Mouse (Mus musculus) liver, embryonic 14.5 days (tissue): Measurements from ENCODE around the gene Tmem229a. TPM values are rescaled to one million over a fixed set of nuclear protein-coding genes. Genes with fewer than 3 reads are reported as not detected.

ENCODE experiments used
- ATAC-seq: fragments of 200-750 bp; cut with Nextera tagmentation; 2 replicates; pipeline ENCODE4 v1.8.0; 2017; ENCODE audit warnings: moderate number of reproducible peaks, mild to moderate bottlenecking, moderate library complexity; ENCODE audit not compliant: insufficient read depth
- DNase-seq, 3 experiments: peaks; one replicate each; pipeline ENCODE4 v3.0.0-alpha.2; 2012 to 2013; ENCODE audit warnings: low read depth in 3 of 3, low spot score in 3 of 3
- H3K27ac ChIP-seq: fragments of 300-500 bp; sonication (generic); 2 replicates; pipeline ENCODE4 v1.5.1; 2014; ENCODE audit warnings: moderate library complexity, mild to moderate bottlenecking, control low read depth, inconsistent platforms
- H3K27me3 ChIP-seq: fragments of 300-500 bp; sonication (generic); 2 replicates; pipeline ENCODE4 v1.6.1; 2014; ENCODE audit warnings: mild to moderate bottlenecking, low read length, moderate library complexity; ENCODE audit not compliant: control insufficient read depth, insufficient read depth
- H3K36me3 ChIP-seq: fragments of 300-500 bp; sonication (generic); replicated peaks from 2 replicates; pipeline ENCODE4 v1.6.1; 2014; ENCODE audit warnings: low read depth; ENCODE audit not compliant: control insufficient read depth, insufficient read depth
- H3K4me1 ChIP-seq, 2 experiments: fragments of 200-500 bp in 1 of 2; fragments of 300-500 bp in 1 of 2; sonication (generic) in 1 of 2; replicated peaks; 2 replicates each; pipeline ENCODE4 v1.6.1; 2012 to 2014; ENCODE audit warnings: antibody characterized with exemption in 1 of 2, inconsistent platforms in 1 of 2, low read length in 1 of 2; ENCODE audit not compliant: control insufficient read depth in 2 of 2, insufficient read depth in 2 of 2
- H3K4me2 ChIP-seq: fragments of 300-500 bp; sonication (generic); 2 replicates; pipeline ENCODE4 v1.6.1; 2014; ENCODE audit warnings: low read depth, mild to moderate bottlenecking, control low read depth, moderate library complexity
- H3K4me3 ChIP-seq, 2 experiments: fragments of 200-500 bp in 1 of 2; fragments of 300-500 bp in 1 of 2; sonication (generic) in 1 of 2; 2 replicates each; pipeline ENCODE4 v1.5.1; 2012 to 2014; ENCODE audit warnings: low read depth in 2 of 2, low read length in 2 of 2, mild to moderate bottlenecking in 2 of 2, control low read depth in 1 of 2, inconsistent platforms in 1 of 2, moderate library complexity in 1 of 2; ENCODE audit not compliant: insufficient read depth in 1 of 2
- H3K9ac ChIP-seq: fragments of 300-500 bp; sonication (generic); replicated peaks from 2 replicates; pipeline ENCODE4 v1.6.1; 2014; ENCODE audit warnings: mild to moderate bottlenecking, control low read depth, moderate library complexity
- H3K9me3 ChIP-seq: fragments of 300-500 bp; sonication (generic); 2 replicates; pipeline ENCODE4 v1.6.1; 2016; ENCODE audit warnings: low read length, mixed read lengths; ENCODE audit not compliant: control insufficient read depth
- CTCF ChIP-seq: IDR thresholded peaks from 2 replicates; pipeline ENCODE4 v1.5.1; 2016; ENCODE audit warnings: antibody characterized with exemption, low read depth, control low read depth
- EP300 ChIP-seq: IDR thresholded peaks from 2 replicates; pipeline ENCODE4 v1.6.1; 2016; ENCODE audit warnings: antibody characterized with exemption, low read depth
- WGBS: fragments of 180-500 bp; shearing (Covaris S2); extraction: QIAGEN DNeasy Blood & Tissue Kit; methylation state at CpG from one replicate; pipeline ENCODE4 v1.1.7; 2014; ENCODE audit not compliant: insufficient replicate concordance; 5-methylcytosine and 5-hydroxymethylcytosine counted together
- polyA plus RNA-seq, 2 experiments: library from polyadenylated mRNA; depleted of rRNA in 1 of 2; stranded (reverse) in 1 of 2; unstranded in 1 of 2; fragments of >200 nt; fragmentation: Nextera tagmentation in 1 of 2; extraction: Ambion mirVana in 1 of 2; gene quantifications; 2 replicates each; pipeline versions ENCODE4 v1.2.1 to v1.2.3; 2012 to 2014

Tmem229a gene
- polyA plus RNA-seq, 2 experiments: 0.10 TPM

DNA sequence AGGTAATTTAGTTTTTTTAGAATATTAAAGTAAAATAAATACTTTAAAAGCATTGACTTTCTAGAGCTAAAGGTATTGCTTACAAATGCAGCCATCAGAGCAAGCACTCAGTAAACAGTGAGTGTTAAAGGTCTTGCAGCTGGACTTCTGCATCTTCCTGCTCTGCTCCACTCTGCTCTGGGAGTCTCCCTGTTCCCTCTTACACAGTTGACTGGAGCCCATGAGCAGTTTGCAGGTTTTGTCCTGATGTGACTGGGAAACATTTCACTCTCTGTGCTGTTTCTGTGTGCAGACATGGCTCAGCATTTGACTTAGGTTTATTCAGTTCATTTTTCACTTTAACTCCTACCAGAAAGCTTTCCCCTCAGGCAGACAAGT is 45.4 kb downstream of the Tmem229a start:
- Histone ChIP-seq H3K36me3 (no peaks in the 10 kb centered on the region), H3K4me1 (no peaks in the 10 kb centered on the region), H3K9ac (no peak overlapping the region), H3K9me3 (no peaks in the 10 kb centered on the region), H3K27me3 (no peaks in the 10 kb centered on the region), H3K4me2 (no peak overlapping the region), H3K27ac (no peak overlapping the region), H3K4me3 (no peak overlapping the region)
- no peak for ATAC-seq
- no peak for DNase-seq
- TF ChIP-seq EP300: no peak
- TF ChIP-seq CTCF: no peak

DNA sequence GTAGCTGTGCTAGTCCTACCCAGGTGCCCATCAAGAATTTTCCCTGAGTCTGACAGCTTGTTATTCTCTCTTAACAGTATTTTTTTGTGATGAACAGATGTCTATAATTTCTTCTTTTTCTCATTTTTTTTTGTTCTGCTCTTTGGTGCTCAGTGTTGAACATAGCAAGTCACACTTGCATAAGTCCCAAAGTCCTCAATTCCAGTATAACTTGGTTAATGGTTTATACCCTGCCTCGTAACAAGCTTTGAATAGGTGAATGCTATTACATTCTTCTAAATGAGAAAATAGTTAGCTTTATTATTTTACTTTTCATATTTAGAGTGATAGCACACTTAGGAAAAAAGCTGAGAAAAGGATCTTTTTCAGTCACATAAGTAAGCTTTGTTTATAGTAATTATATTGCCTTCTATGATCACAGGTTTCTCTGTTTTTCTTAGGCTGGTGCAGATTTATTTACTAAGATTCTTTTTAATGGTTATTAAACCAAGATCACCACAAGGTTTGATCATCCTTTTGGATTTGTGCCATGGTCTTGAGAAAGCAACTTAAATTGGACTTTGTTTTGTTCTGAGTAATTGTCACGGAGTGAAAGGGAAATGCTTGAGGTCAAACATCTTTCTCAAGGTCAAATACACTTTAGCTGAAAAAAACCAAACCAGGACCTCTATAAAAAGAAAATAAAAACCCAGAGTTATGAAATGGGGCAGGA is 45.9 kb downstream of the Tmem229a start:
- Histone ChIP-seq H3K4me1 (no peaks in the 10 kb centered on the region), H3K4me3 (no peak overlapping the region), H3K4me2 (no peak overlapping the region), H3K36me3 (no peaks in the 10 kb centered on the region), H3K27me3 (no peaks in the 10 kb centered on the region), H3K27ac (no peak overlapping the region), H3K9ac (no peak overlapping the region), H3K9me3 (no peaks in the 10 kb centered on the region)
- TF ChIP-seq EP300: no peak
- no peak for TF ChIP-seq CTCF
- DNase-seq: no peak
- no peak for ATAC-seq
- 49% methylated on average over 2 of the region's 2 CpGs for WGBS

DNA sequence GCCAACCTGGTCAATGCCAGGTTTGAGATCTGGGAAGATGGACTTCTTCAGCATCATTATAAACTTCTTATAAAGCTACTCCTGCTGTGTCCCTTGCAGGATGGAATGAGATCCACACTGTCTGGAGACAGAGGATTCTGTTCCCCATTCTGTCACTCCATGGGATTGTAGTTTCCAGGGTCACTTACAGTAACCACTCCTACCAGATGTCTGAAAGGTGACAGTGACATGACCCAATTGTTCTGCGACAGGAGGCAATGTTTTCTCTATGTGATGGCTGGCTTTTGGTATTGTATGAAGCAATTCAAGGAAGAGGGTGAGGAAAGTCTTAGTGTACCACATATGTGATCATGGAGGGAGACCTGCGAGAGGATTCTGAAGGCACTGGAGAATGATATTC is 48.3 kb downstream of the Tmem229a start:
- 55% methylated on average over 2 of the region's 2 CpGs for WGBS
- Histone ChIP-seq H3K9me3 (no peaks in the 10 kb centered on the region), H3K27me3 (no peaks in the 10 kb centered on the region), H3K36me3 (no peaks in the 10 kb centered on the region), H3K4me3 (no peak overlapping the region), H3K4me1 (no peaks in the 10 kb centered on the region), H3K27ac (no peak overlapping the region), H3K4me2 (no peak overlapping the region), H3K9ac (no peak overlapping the region)
- ATAC-seq (no peak), DNase-seq (no peak)
- TF ChIP-seq EP300: no peak
- no peak for TF ChIP-seq CTCF

DNA sequence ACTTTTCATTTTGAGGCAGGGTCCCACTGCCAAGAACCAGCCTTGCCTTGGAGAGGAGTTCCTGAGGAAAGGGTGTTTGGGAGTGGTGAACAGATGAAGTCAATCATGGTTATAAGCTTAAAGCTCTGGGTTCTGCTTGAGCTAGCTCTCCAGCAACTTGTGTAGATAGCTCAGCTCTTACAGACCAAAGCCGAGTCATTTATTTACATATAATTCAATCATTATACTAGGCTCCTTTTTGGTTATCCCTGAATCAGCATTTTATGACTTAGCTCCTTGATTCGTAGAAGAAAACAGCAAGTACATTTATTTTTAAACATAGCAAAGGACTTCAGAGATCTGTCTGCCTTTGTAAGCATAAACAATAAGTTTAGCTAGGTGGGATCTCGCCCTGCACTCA is 51.0 kb downstream of the Tmem229a start:
- no peak overlapping the region for H3K4me2 ChIP-seq
- TF ChIP-seq CTCF (no peak), EP300 (no peak)
- H3K27me3 ChIP-seq: no peaks in the 10 kb centered on the region
- ATAC-seq (no peak), DNase-seq (no peak)
- H3K36me3 ChIP-seq: no peaks in the 10 kb centered on the region
- H3K9ac ChIP-seq: no peak overlapping the region
- H3K4me3 ChIP-seq: no peak overlapping the region
- WGBS: 54% methylated on average over 3 of the region's 3 CpGs
- H3K4me1 ChIP-seq: no peaks in the 10 kb centered on the region
- no peak overlapping the region for H3K27ac ChIP-seq
- no peaks in the 10 kb centered on the region for H3K9me3 ChIP-seq

Other genes starting within 250 kb of the Tmem229a start
- not detected in 2 replicates for gene Hyal6, start 223.1 kb downstream of the Tmem229a start, polyA plus RNA-seq (2012; rRNA removed)
- 0.03 TPM in 1 of 2 replicates, not detected in the other for gene Hyal6, start 223.1 kb downstream of the Tmem229a start, polyA plus RNA-seq (2014; fragmentation: Nextera tagmentation; extraction: Ambion mirVana)
- gene Hyal4, start 208.0 kb downstream of the Tmem229a start, polyA plus RNA-seq (2012; rRNA removed): not detected in 2 replicates
- not detected in 2 replicates for gene Hyal4, start 208.0 kb downstream of the Tmem229a start, polyA plus RNA-seq (2014; fragmentation: Nextera tagmentation; extraction: Ambion mirVana)
- not detected in 2 replicates for gene Spam1, start 165.1 kb downstream of the Tmem229a start, polyA plus RNA-seq (2012; rRNA removed)
- gene Spam1, start 165.1 kb downstream of the Tmem229a start, polyA plus RNA-seq (2014; fragmentation: Nextera tagmentation; extraction: Ambion mirVana): not detected in 2 replicates
- gene Hyal5, start 98.3 kb downstream of the Tmem229a start, polyA plus RNA-seq (2012; rRNA removed): not detected in 2 replicates
- gene Hyal5, start 98.3 kb downstream of the Tmem229a start, polyA plus RNA-seq (2014; fragmentation: Nextera tagmentation; extraction: Ambion mirVana): not detected in 2 replicates